Comparison of ENCODE assay signal across 32 mouse cellular contexts in genomic region chr1:182523692-182524091, GRCm38 (mm10). TPM values are rescaled to one million over a fixed set of nuclear protein-coding genes. Genes with fewer than 3 reads are reported as not detected.
"Had no signal": no experiment of that assay in that cellular context is flagged by ENCODE, and none has a peak within 500 bp of the region (broad histone marks: within the 10 kb centered on the region; RNA-seq: fewer than 3 reads in every experiment).

No protein-coding gene starts in this region.

- H3K27ac ChIP-seq: embryonic facial prominence, embryonic 10.5 days; embryonic facial prominence, embryonic 12.5 days; embryonic facial prominence, embryonic 13.5 days; embryonic facial prominence, embryonic 15.5 days; forebrain, embryonic 10.5 days; forebrain, embryonic 12.5 days; forebrain, embryonic 13.5 days; forebrain, embryonic 15.5 days; gastrocnemius, adult 2 months; heart, adult 2 months; heart, embryonic 10.5 days had no signal

- H3K4me2 ChIP-seq: embryonic facial prominence, embryonic 12.5 days; embryonic facial prominence, embryonic 13.5 days; embryonic facial prominence, embryonic 15.5 days; forebrain, embryonic 12.5 days; forebrain, embryonic 13.5 days; forebrain, embryonic 15.5 days had no signal

- H3K9me3 ChIP-seq: embryonic facial prominence, embryonic 10.5 days; embryonic facial prominence, embryonic 12.5 days; embryonic facial prominence, embryonic 13.5 days; embryonic facial prominence, embryonic 15.5 days; forebrain, embryonic 10.5 days; forebrain, embryonic 12.5 days; forebrain, embryonic 13.5 days; forebrain, embryonic 15.5 days; heart, embryonic 10.5 days had no signal

- H3K36me3 ChIP-seq: embryonic facial prominence, embryonic 10.5 days; embryonic facial prominence, embryonic 12.5 days; embryonic facial prominence, embryonic 13.5 days; embryonic facial prominence, embryonic 15.5 days; forebrain, embryonic 10.5 days; forebrain, embryonic 12.5 days; forebrain, embryonic 15.5 days; heart, embryonic 10.5 days had no signal

- ATAC-seq: forebrain, embryonic 13.5 days; forebrain, embryonic 14.5 days; forebrain, embryonic 15.5 days; forebrain, embryonic 16.5 days; forebrain, postnatal 0 days had no signal

- DNase-seq: cerebellum, adult 9-10 months; cerebellum, adult 9-11 months; cerebellum, postnatal 14 days; cerebellum, postnatal 25 days; cerebellum, postnatal 36 days; embryo, embryonic 11 days; forebrain, postnatal 0 days; gastrocnemius, adult 2 months; gastrocnemius, postnatal 10 days; gastrocnemius, postnatal 14 days; gastrocnemius, postnatal 25 days; gastrocnemius, postnatal 36 days; heart, adult 18-20 months had no signal

- H3K4me3 ChIP-seq: embryonic facial prominence, embryonic 10.5 days; embryonic facial prominence, embryonic 12.5 days; embryonic facial prominence, embryonic 13.5 days; embryonic facial prominence, embryonic 15.5 days; erythroblast, embryonic 14.5 days; forebrain, embryonic 10.5 days; forebrain, embryonic 12.5 days; forebrain, embryonic 13.5 days; forebrain, embryonic 15.5 days; gastrocnemius, adult 2 months; heart, adult 2 months; heart, embryonic 10.5 days had no signal

- H3K9ac ChIP-seq: embryonic facial prominence, embryonic 12.5 days; embryonic facial prominence, embryonic 13.5 days; embryonic facial prominence, embryonic 15.5 days; forebrain, embryonic 12.5 days; forebrain, embryonic 13.5 days; forebrain, embryonic 15.5 days; forebrain, postnatal 0 days had no signal

- H3K27me3 ChIP-seq: forebrain, embryonic 15.5 days had no signal

RNA-seq across cellular contexts. Expression of gene Capn8, which starts 41.1 kb away (rescaled TPM):
- total RNA-seq: forebrain, postnatal 0 days; gastrocnemius, adult 18-20 months; gastrocnemius, adult 2 months; gastrocnemius, adult 8-10 months; gastrocnemius, postnatal 10 days; gastrocnemius, postnatal 14 days; gastrocnemius, postnatal 25 days; gastrocnemius, postnatal 36 days; gastrocnemius, postnatal 4 days; granulocyte monocyte progenitor cell, adult 5-6 weeks; heart, adult 18-20 months; heart, adult 2 months; heart, adult 8-10 months had no signal
- polyA plus RNA-seq: embryonic facial prominence, embryonic 10.5 days; embryonic facial prominence, embryonic 11.5 days; embryonic facial prominence, embryonic 13.5 days; erythroblast, embryonic 14.5 days; forebrain, embryonic 10.5 days; heart, adult 2 months had no signal
